Mouse (Mus musculus) embryonic facial prominence, embryonic 10.5 days (tissue): ENCODE measurements around the gene Agap3. TPM values are rescaled to one million over a fixed set of nuclear protein-coding genes. Genes with fewer than 3 reads are reported as not detected.

Source experiments
- DNase-seq: peaks from one replicate; pipeline ENCODE4 v3.0.0-alpha.2; 2017; ENCODE audit warnings: low spot score
- H3K27ac ChIP-seq: fragments of 300-500 bp; sonication (generic); replicated peaks from 2 replicates; pipeline ENCODE4 v1.5.1; 2016; ENCODE audit warnings: mild to moderate bottlenecking
- H3K27me3 ChIP-seq: fragments of 300-500 bp; sonication (generic); replicated peaks from 2 replicates; pipeline ENCODE4 v1.6.1; 2016; ENCODE audit warnings: low read depth, mild to moderate bottlenecking; ENCODE audit not compliant: poor library complexity, severe bottlenecking
- H3K36me3 ChIP-seq: fragments of 300-500 bp; sonication (generic); replicated peaks from 2 replicates; pipeline ENCODE4 v1.6.1; 2016; ENCODE audit warnings: mild to moderate bottlenecking, moderate library complexity
- H3K4me1 ChIP-seq: fragments of 300-500 bp; sonication (generic); 2 replicates; pipeline ENCODE4 v1.6.1; 2016
- H3K4me3 ChIP-seq: fragments of 300-500 bp; sonication (generic); 2 replicates; pipeline ENCODE4 v1.5.1; 2016; ENCODE audit warnings: mild to moderate bottlenecking, moderate library complexity
- H3K9me3 ChIP-seq: fragments of 300-500 bp; sonication (generic); 2 replicates; pipeline ENCODE4 v1.6.1; 2016; ENCODE audit warnings: mild to moderate bottlenecking
- WGBS: fragments of 180-500 bp; shearing (Covaris S2); methylation state at CpG from one replicate; pipeline ENCODE4 v1.1.7; 2016; 5-methylcytosine and 5-hydroxymethylcytosine counted together
- polyA plus RNA-seq: library from polyadenylated mRNA; unstranded; fragments of >200 nt; fragmentation: Nextera tagmentation; extraction: Ambion mirVana; gene quantifications from 2 replicates; pipeline ENCODE4 v1.2.1, GENCODE M21; 2016

Gene Agap3
- polyA plus RNA-seq, 1 experiment from 2014 or later: 30.8 TPM

- Histone ChIP-seq H3K36me3 (peaks cover 50% of the 10 kb centered on the region), H3K4me3 (peak overlapping the region; percentile 23), H3K27me3 (peaks cover 7% of the 10 kb centered on the region), H3K4me1 (peaks cover 51% of the 10 kb centered on the region), H3K9me3 (no peaks in the 10 kb centered on the region), H3K27ac (0 out of 2 replicates have a peak overlapping the region, but pooled peaks have one; percentile 51)
- DNase-seq: no peak
- 68% methylated on average over 3 of the region's 3 CpGs for WGBS
Observed at GRCm38 (mm10) chr5:24455076-24455475, 3.1 kb downstream of the Agap3 start.

GRCm38 (mm10) chr5:24455613-24456012 is 3.6 kb downstream of the Agap3 start:
- DNase-seq: no peak
- 62% methylated on average over 7 of the region's 7 CpGs for WGBS
- Histone ChIP-seq H3K9me3 (no peaks in the 10 kb centered on the region), H3K4me1 (peaks cover 53% of the 10 kb centered on the region), H3K27ac (0 out of 2 replicates have a peak overlapping the region, but pooled peaks have one; percentile 51), H3K27me3 (0 out of 2 replicates have a peak, but pooled peaks cover 3% of the 10 kb centered on the region), H3K4me3 (peak overlapping the region; percentile 23), H3K36me3 (peaks cover 55% of the 10 kb centered on the region)

- Histone ChIP-seq H3K36me3 (peaks cover 14% of the 10 kb centered on the region), H3K27ac (no peak overlapping the region), H3K4me3 (no peak overlapping the region), H3K9me3 (no peaks in the 10 kb centered on the region), H3K4me1 (peaks cover 36% of the 10 kb centered on the region), H3K27me3 (no peaks in the 10 kb centered on the region)
- 60% methylated on average over 12 of the region's 12 CpGs for WGBS
- no peak for DNase-seq
Observed at GRCm38 (mm10) chr5:24466762-24467161, 14.8 kb downstream of the Agap3 start.

- WGBS: 14% methylated on average over 5 of the region's 5 CpGs
- H3K4me1 ChIP-seq: peaks cover 72% of the 10 kb centered on the region
- no peaks in the 10 kb centered on the region for H3K9me3 ChIP-seq
- H3K4me3 ChIP-seq: no peak overlapping the region
- peak; percentile 79 for DNase-seq
- no peak overlapping the region for H3K27ac ChIP-seq
- peaks cover 31% of the 10 kb centered on the region for H3K27me3 ChIP-seq
- peaks cover 11% of the 10 kb centered on the region; the same call in 1 of the 2 replicates for H3K36me3 ChIP-seq
Observed at GRCm38 (mm10) chr5:24470600-24470999, 18.6 kb downstream of the Agap3 start.

GRCm38 (mm10) chr5:24472884-24473619 is 21.1 kb downstream of the Agap3 start:
- peaks cover 35% of the 10 kb centered on the region for H3K36me3 ChIP-seq
- H3K27ac ChIP-seq: 0 out of 2 replicates have a peak overlapping the region, but pooled peaks have one; percentile 5
- H3K4me1 ChIP-seq: peaks cover 63% of the 10 kb centered on the region
- H3K9me3 ChIP-seq: no peaks in the 10 kb centered on the region
- peak; percentile 74 for DNase-seq
- H3K4me3 ChIP-seq: peak overlapping the region; percentile 64
- 9% methylated on average over 7 of the region's 7 CpGs for WGBS
- peaks cover 37% of the 10 kb centered on the region for H3K27me3 ChIP-seq

- Histone ChIP-seq H3K4me3 (peak overlapping the region; percentile 64), H3K27me3 (peaks cover 37% of the 10 kb centered on the region), H3K4me1 (peaks cover 58% of the 10 kb centered on the region), H3K9me3 (no peaks in the 10 kb centered on the region), H3K27ac (peak overlapping the region; percentile 78), H3K36me3 (peaks cover 46% of the 10 kb centered on the region)
- DNase-seq: peak; percentile 75
- WGBS: under 1% methylated on average over 77 of the region's 77 CpGs
Observed at GRCm38 (mm10) chr5:24474025-24474722, 22.2 kb downstream of the Agap3 start.

GRCm38 (mm10) chr5:24474723-24475261 is 22.8 kb downstream of the Agap3 start:
- peak overlapping the region; percentile 78 for H3K27ac ChIP-seq
- H3K4me3 ChIP-seq: peak overlapping the region; percentile 64
- peaks cover 52% of the 10 kb centered on the region for H3K36me3 ChIP-seq
- peaks cover 37% of the 10 kb centered on the region for H3K27me3 ChIP-seq
- H3K4me1 ChIP-seq: peaks cover 52% of the 10 kb centered on the region
- DNase-seq: peak; percentile 67
- 2% methylated on average over 67 of the region's 67 CpGs for WGBS
- no peaks in the 10 kb centered on the region for H3K9me3 ChIP-seq

- Histone ChIP-seq H3K27ac (no peak overlapping the region), H3K4me3 (peak overlapping the region; percentile 64), H3K4me1 (peaks cover 57% of the 10 kb centered on the region), H3K27me3 (peaks cover 37% of the 10 kb centered on the region), H3K9me3 (no peaks in the 10 kb centered on the region), H3K36me3 (peaks cover 61% of the 10 kb centered on the region)
- no peak for DNase-seq
- WGBS: 76% methylated on average over 6 of the region's 6 CpGs
Observed at GRCm38 (mm10) chr5:24475476-24476241, 23.7 kb downstream of the Agap3 start.

GRCm38 (mm10) chr5:24477909-24478308 is 25.9 kb downstream of the Agap3 start:
- Histone ChIP-seq H3K4me3 (no peak overlapping the region), H3K4me1 (peaks cover 62% of the 10 kb centered on the region), H3K27me3 (peaks cover 37% of the 10 kb centered on the region), H3K27ac (no peak overlapping the region), H3K9me3 (no peaks in the 10 kb centered on the region), H3K36me3 (peaks cover 74% of the 10 kb centered on the region)
- WGBS: 91% methylated on average over 9 of the region's 9 CpGs
- DNase-seq: no peak

- Histone ChIP-seq H3K27me3 (peaks cover 30% of the 10 kb centered on the region), H3K4me1 (peaks cover 63% of the 10 kb centered on the region)
- DNase-seq: peak; percentile 87
Observed at GRCm38 (mm10) chr5:24481647-24482046, 29.7 kb downstream of the Agap3 start.

GRCm38 (mm10) chr5:24482247-24483079 is 30.5 kb downstream of the Agap3 start:
- Histone ChIP-seq H3K27ac (peak overlapping the region; percentile 68), H3K4me1 (peaks cover 63% of the 10 kb centered on the region), H3K9me3 (no peaks in the 10 kb centered on the region), H3K27me3 (peaks cover 30% of the 10 kb centered on the region), H3K4me3 (peak overlapping the region; percentile 8; the same call in 1 of the 2 replicates), H3K36me3 (peaks cover 94% of the 10 kb centered on the region)
- WGBS: 36% methylated on average over 41 of the region's 41 CpGs
- peak; percentile 56 for DNase-seq

More at GRCm38 (mm10) chr5:24481647-24482046, 29.7 kb downstream of the Agap3 start:
- no peaks in the 10 kb centered on the region for H3K9me3 ChIP-seq
- H3K27ac ChIP-seq: peak overlapping the region; percentile 37
- WGBS: 9% methylated on average over 4 of the region's 4 CpGs
- no peak overlapping the region for H3K4me3 ChIP-seq
- peaks cover 94% of the 10 kb centered on the region for H3K36me3 ChIP-seq
